Mouse (Mus musculus) liver, postnatal 0 days (tissue): ENCODE data around the gene Vps37c.

Experiments used
- CTCF ChIP-seq: sonication (generic); IDR thresholded peaks from 2 replicates; pipeline ENCODE4 v1.5.1; 2016; ENCODE audit warnings: antibody characterized with exemption, low read depth
- EP300 ChIP-seq: IDR thresholded peaks from 2 replicates; pipeline ENCODE4 v1.6.1; 2016; ENCODE audit warnings: antibody characterized with exemption, low read depth, mild to moderate bottlenecking

DNA sequence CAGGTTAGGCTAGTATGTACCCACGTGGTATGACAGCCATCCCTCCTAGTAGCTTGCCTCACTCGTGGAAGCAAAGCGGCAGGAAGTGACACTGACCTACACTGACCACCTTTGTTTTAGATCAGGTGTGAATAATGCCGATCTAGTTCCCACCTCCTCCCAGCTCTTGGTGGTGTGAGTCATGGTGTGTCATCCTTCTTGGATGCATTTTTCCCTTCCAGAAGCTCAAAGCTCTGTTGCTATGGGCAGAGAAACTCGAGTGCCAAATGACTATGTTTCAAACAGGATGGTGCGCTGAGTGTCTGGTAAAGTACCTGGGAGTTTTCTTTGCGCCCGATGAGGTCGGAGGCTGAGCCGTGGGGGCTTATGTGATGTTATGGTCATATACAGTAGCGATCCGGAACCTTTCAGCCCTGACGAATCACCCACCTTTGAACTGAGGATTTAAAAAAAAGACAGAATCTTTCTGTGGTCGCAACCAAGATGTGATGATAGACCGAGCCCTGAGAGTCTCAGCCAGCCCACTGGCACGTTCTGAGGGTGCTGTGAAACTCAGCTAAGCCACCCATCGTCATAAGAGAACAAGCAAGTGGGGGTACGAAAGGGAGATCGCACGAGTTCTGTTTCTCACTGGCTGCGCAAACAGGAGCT lies 75.0 kb downstream of the Vps37c start:
- TF ChIP-seq CTCF (no peak), EP300 (no peak)
